Mouse (Mus musculus) liver, adult 2 months (tissue): ENCODE measurements at regions not wholly inside any gene's neighbourhood (a gene's known extent, or its start where the extent isn't known, plus 50 kb on each side); places are given as distances from the start of the nearest gene placed in this dataset.

Experiments
- CTCF ChIP-seq: fragments of 200-500 bp; IDR thresholded peaks from 2 replicates; pipeline ENCODE4 v1.5.1; 2011; ENCODE audit warnings: low read depth, low read length, control low read depth
- POLR2A ChIP-seq: fragments of 200-500 bp; IDR thresholded peaks from 2 replicates; pipeline ENCODE4 v1.6.1; 2011; ENCODE audit warnings: low read length, control low read depth; ENCODE audit not compliant: insufficient read depth; ENCODE audit errors: extremely low read depth

DNA sequence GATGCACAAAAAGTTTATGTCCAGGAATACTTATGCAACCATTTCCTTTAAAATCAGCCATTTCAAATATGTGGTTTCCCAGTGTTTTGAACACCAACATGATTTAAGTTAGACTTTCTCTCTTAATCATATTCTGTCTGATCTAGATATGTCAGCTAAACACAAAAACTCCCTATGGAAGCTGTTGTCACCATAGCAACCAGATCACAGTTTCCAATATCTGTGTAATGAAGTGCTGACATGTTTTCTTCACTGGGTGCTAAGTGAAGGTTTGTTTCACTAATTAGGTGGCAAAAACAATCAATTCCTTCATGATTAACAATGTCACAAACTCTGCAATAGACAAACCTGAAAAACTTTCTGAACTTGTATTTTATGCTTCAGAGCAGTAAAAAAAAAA is 615.9 kb upstream of the Ccng1 start:
- TF ChIP-seq POLR2A = no peak
- TF ChIP-seq CTCF = no peak
